Mouse (Mus musculus) macrophage (primary cell): ENCODE results near the gene Tas1r3. TPM values are rescaled to one million over a fixed set of nuclear protein-coding genes. Genes with fewer than 3 reads are reported as not detected.
A peak's percentile ranks its signal among the peaks of the same experiment; 100 is the strongest.

ENCODE experiments used
- H3K27ac ChIP-seq: fragments of 350-480 bp; formaldehyde crosslinking; 2 replicates; pipeline ENCODE4 v1.9.0; 2021
- H3K36me3 ChIP-seq: fragments of 350-480 bp; formaldehyde crosslinking; 2 replicates; pipeline ENCODE4 v1.9.0; 2021; ENCODE audit errors: inconsistent target
- H3K4me3 ChIP-seq: fragments of 350-480 bp; formaldehyde crosslinking; 2 replicates; pipeline ENCODE4 v1.9.0; 2021; ENCODE audit errors: inconsistent target
- H3K79me2 ChIP-seq: fragments of 350-480 bp; formaldehyde crosslinking; 2 replicates; pipeline ENCODE4 v1.9.0; 2021; ENCODE audit errors: inconsistent target
- WGBS: methylation state at CpG from one replicate; pipeline ENCODE4 v1.1.7; 2026; ENCODE audit warnings: inconsistent platforms; ENCODE audit not compliant: missing documents; 5-methylcytosine and 5-hydroxymethylcytosine counted together
- polyA plus RNA-seq: library from polyadenylated mRNA; stranded (reverse); fragments of 250-400 nt; gene quantifications from 3 replicates; pipeline ENCODE4 v1.2.4, GENCODE M21; 2018; ENCODE audit warnings: inconsistent platforms

The Tas1r3 gene
- polyA plus RNA-seq, 1 experiment from 2014 or later = 0.04 TPM

- no peak overlapping the region for H3K27ac ChIP-seq
- H3K36me3 ChIP-seq = no peaks in the 10 kb centered on the region
- no peaks in the 10 kb centered on the region for H3K79me2 ChIP-seq
- no peak overlapping the region for H3K4me3 ChIP-seq
- WGBS = 74% methylated on average over 37 of the region's 38 CpGs
Measured at GRCm38 (mm10) chr4:155841651-155842270, 21.4 kb downstream of the Tas1r3 start.

GRCm38 (mm10) chr4:155841003-155841454 lies 22.1 kb downstream of the Tas1r3 start:
- H3K27ac ChIP-seq = no peak overlapping the region
- H3K4me3 ChIP-seq = peak overlapping the region; percentile 12; the same call in 1 of the 2 replicates
- no peaks in the 10 kb centered on the region for H3K36me3 ChIP-seq
- no peaks in the 10 kb centered on the region for H3K79me2 ChIP-seq
- 3% methylated on average over 21 of the region's 32 CpGs for WGBS

GRCm38 (mm10) chr4:155840076-155841002 lies 22.8 kb downstream of the Tas1r3 start:
- H3K27ac ChIP-seq = no peak overlapping the region
- WGBS = 34% methylated on average over 8 of the region's 8 CpGs
- H3K79me2 ChIP-seq = no peaks in the 10 kb centered on the region

DNA sequence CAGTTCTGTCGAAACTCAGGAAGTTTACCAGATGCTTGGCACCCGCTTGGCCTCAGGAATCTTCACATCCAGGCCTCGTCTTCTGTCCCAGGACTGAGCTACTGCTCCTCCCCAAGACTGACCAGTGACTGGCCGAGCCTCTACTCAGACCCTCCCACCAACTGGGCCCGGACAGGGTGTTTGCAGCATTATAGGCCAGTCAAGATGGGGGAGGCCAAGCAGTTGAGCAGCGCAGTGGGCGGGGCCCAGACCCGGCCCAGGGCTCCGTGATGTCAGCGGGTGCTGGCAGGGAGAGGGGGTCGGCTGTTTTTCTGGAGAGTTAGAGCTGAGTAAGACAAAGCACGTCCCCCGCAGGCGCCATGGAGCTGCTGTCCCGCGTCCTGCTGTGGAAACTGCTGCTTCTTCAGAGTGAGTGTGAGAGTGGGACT lies 23.7 kb downstream of the Tas1r3 start, which contains the start of gene Mxra8:
Mxra8 (plus strand) TSS at position 198 of the 428 bp plus-strand sequence.
- 84% methylated on average over 16 of the region's 16 CpGs for WGBS

More at GRCm38 (mm10) chr4:155840076-155841002, 22.8 kb downstream of the Tas1r3 start:
- H3K4me3 ChIP-seq = peak overlapping the region; percentile 12; the same call in 1 of the 2 replicates
- H3K36me3 ChIP-seq = no peaks in the 10 kb centered on the region

DNA sequence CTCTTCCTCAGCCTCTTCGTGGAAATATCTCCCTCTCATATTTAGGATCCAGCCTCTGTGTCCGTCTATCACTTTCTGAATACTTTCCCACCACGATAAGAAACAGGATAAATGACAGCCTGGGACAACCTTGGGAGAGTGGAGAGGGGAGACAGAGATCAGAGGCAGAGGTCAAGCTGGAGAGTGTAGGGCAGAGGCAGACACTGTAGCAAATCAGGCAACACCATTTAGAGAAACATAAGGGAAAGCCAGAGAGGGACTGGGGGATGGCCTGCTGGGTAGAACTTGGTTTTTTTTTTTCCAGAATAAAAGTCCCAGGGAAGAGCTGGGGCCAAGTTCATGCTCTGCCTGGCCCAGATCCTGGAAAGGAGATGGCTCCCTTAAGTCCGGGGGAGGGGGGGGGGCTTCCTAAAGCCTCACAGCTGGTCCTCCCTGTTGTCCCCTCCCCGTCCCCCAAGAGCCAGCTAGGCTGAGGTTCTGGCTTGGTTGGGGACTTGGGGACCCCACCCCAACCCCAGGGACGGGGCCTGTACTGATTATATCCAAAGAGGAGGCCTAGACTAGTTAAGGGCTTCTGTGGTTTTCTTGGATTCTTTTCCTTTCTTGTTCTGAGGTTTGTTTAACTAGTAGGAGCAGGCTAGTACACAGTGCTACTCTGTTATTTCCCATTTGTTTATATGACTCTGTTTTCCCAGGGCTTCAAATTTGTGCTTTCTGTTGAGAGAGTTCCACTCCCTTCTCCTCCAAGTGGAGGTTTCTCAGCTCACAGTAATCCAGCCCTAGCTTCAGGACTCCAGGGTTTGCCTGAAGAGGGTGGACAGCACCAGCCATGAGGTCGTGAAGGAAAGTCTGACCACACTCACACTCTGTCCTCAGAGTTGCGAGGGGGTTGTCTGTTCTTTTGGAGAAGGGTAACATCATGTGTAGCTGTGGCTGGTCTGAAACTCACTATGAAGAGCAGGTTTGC lies 24.7 kb downstream of the Tas1r3 start:
- no peaks in the 10 kb centered on the region; the same call in 1 of the 2 replicates for H3K79me2 ChIP-seq
- WGBS = 82% methylated on average over 8 of the region's 8 CpGs
- no peak overlapping the region for H3K27ac ChIP-seq
- no peak overlapping the region for H3K4me3 ChIP-seq
- no peaks in the 10 kb centered on the region for H3K36me3 ChIP-seq

More for the DNA sequence above, 23.7 kb downstream of the Tas1r3 start, which contains the start of gene Mxra8:
- H3K36me3 ChIP-seq = no peaks in the 10 kb centered on the region
- no peak within 1 kb of the TSS for H3K27ac ChIP-seq
- peak within 1 kb of the TSS; percentile 12; the same call in 1 of the 2 replicates for H3K4me3 ChIP-seq
- no peaks in the 10 kb centered on the region for H3K79me2 ChIP-seq

- Histone ChIP-seq H3K27ac (no peak overlapping the region), H3K4me3 (no peak overlapping the region), H3K79me2 (peaks cover 9% of the 10 kb centered on the region), H3K36me3 (no peaks in the 10 kb centered on the region)
- WGBS = 23% methylated on average over 11 of the region's 11 CpGs
Measured at GRCm38 (mm10) chr4:155837404-155838010, 25.7 kb downstream of the Tas1r3 start.

- Histone ChIP-seq H3K36me3 (no peaks in the 10 kb centered on the region), H3K27ac (no peak overlapping the region), H3K4me3 (no peak overlapping the region), H3K79me2 (peaks cover 19% of the 10 kb centered on the region)
- 40% methylated on average over 2 of the region's 2 CpGs for WGBS
Measured at GRCm38 (mm10) chr4:155833836-155834235, 29.3 kb downstream of the Tas1r3 start.

DNA sequence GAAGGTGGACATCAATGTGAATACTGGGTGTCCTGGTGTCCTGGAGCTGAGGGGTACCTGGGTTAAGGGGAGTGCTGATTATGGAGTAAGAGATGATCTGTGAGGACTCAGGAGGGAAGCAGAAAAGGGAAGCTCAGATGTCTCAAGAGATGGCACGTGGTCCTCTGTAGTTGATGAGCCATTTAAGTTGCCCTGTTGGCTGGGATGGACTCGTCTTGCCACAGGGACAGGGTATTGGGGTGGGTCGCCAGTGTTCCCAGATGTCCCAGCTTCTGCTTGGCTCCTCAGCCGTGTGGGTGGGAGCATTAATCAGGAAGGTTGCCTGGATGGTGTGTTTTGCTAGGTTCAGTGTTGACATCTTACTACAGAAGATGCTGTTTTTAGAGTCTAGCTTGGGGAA lies 29.9 kb downstream of the Tas1r3 start:
- H3K79me2 ChIP-seq = peaks cover 19% of the 10 kb centered on the region
- WGBS = 64% methylated on average over 4 of the region's 4 CpGs
- H3K27ac ChIP-seq = no peak overlapping the region
- no peak overlapping the region for H3K4me3 ChIP-seq
- no peaks in the 10 kb centered on the region for H3K36me3 ChIP-seq

DNA sequence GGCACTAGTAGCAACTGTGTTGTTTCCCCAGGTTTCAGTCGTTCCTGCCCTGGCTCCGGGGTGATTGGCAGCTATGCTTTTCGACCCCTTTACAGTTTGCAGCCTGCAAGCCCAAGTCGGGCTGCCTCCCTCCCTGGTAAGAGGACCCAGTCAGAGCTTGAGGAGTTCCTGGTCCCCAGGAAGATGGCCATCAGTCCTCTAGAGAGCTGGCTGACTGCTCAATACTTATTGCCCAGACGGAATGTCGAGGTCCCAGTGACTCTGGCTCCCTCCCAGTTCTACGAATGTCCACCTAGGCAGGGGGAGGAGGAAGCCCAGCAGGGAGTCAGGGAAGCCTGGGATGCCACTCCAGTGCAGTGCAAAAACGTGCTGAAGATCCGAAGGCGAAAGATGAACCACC lies 30.8 kb downstream of the Tas1r3 start:
- Histone ChIP-seq H3K4me3 (peak overlapping the region; percentile 81), H3K36me3 (0 out of 2 replicates have a peak, but pooled peaks cover 5% of the 10 kb centered on the region), H3K27ac (peak overlapping the region; percentile 81), H3K79me2 (peaks cover 19% of the 10 kb centered on the region)
- 58% methylated on average over 10 of the region's 10 CpGs for WGBS

DNA sequence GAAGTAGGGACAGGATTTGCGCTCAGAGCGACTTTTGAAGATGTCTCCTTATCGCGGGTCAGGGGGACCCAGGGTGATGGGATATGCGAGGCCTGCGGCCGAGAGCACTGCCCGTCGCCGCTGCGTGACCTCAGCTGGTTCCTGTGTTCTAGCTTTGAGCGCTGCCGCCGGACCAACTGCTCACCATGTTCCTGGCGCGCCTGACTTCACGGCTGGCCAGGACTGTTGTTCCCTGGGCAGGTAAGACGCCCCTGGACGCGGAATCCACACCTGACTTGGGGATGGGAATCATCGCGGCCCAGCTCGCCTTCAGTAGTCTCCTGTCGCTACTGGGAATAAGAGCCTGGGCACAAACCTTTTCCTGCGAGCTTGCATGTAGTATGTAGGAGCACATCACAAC lies 31.3 kb downstream of the Tas1r3 start:
- Histone ChIP-seq H3K4me3 (peak overlapping the region; percentile 81), H3K36me3 (peaks cover 9% of the 10 kb centered on the region; the same call in 1 of the 2 replicates), H3K27ac (peak overlapping the region; percentile 81), H3K79me2 (peaks cover 19% of the 10 kb centered on the region)
- WGBS = 1% methylated on average over 25 of the region's 25 CpGs

DNA sequence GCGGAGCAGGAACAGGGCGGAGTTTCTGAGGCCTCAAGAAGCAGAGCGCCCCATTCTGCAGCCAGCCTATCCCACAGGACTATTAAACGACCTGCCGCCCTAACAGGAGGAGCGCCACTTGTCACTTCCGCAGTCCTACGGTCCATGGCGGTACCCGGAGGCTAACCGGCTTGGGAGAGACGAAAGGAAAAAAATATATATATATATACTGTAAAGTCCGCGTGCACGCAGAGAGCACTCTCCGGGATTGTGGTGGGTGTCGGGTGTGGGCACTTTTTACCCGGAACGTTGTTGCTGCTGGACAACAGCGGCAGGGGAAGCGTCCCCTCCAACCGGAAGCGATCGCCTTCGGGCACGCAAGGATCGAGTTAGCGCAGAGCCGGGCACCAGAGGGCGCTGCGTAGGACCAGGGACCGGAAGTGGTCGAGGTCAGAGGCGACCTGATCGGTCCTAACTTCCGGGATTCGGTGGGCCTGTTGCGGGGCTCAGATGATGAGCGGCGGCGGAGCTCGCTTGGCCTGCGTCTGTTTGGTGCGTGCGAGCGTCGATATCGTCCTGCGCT lies 31.9 kb downstream of the Tas1r3 start, which contains the start of gene Aurkaip1:
Aurkaip1 (plus strand) TSS at position 68 of the 562 bp plus-strand sequence.
- WGBS = under 1% methylated on average over 48 of the region's 49 CpGs
- peak within 1 kb of the TSS; percentile 81 for H3K4me3 ChIP-seq
- peaks cover 19% of the 10 kb centered on the region for H3K79me2 ChIP-seq
- H3K36me3 ChIP-seq = peaks cover 13% of the 10 kb centered on the region; the same call in 1 of the 2 replicates
- peak within 1 kb of the TSS; percentile 81 for H3K27ac ChIP-seq

DNA sequence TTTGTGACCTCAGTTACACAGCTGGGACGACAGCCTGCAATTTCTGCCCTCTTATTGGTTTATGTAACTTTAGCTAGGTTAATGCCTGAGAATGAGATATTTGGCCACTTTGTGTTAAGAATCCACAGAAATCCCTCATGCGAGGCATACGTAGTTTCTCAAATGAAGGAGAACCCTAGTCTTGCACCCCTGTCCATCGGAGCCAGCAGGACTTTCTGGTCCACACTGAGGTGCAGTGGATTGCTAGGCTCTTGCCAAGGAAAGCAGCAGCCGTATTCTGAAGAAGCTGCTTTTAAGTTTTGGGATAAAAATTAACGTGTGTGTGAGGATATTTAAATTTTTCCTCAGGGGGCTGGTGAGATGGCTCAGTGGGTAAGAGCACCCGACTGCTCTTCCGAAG lies 32.6 kb downstream of the Tas1r3 start:
- peak overlapping the region; percentile 81; the same call in 1 of the 2 replicates for H3K4me3 ChIP-seq
- H3K36me3 ChIP-seq = peaks cover 13% of the 10 kb centered on the region; the same call in 1 of the 2 replicates
- H3K79me2 ChIP-seq = peaks cover 19% of the 10 kb centered on the region
- peak overlapping the region; percentile 81 for H3K27ac ChIP-seq
- 63% methylated on average over 6 of the region's 8 CpGs for WGBS

- 93% methylated on average over 4 of the region's 4 CpGs for WGBS
- Histone ChIP-seq H3K27ac (no peak overlapping the region), H3K4me3 (no peak overlapping the region), H3K36me3 (peaks cover 20% of the 10 kb centered on the region), H3K79me2 (peaks cover 24% of the 10 kb centered on the region)
Measured at GRCm38 (mm10) chr4:155829866-155830265, 33.3 kb downstream of the Tas1r3 start.
